Mouse (Mus musculus): Measurements from ENCODE around the gene Epx.
"Not testable (repeated sequence)": the region's sequence is repeated elsewhere in the genome, so short reads cannot be mapped to it uniquely, and the experiment has no call there.

Gene Epx

GRCm38 (mm10) chr11:87875436-87875835 is at the start of gene Epx:
TSS of gene Epx (minus strand) at chr11:87875536.
- DNase-seq (ENCODE audit: low read depth): no peak

- DNase-seq (ENCODE audit: low read depth): no peak
Observed at GRCm38 (mm10) chr11:87920966-87921365, 45.6 kb upstream of the Epx start, which contains the start of gene Olfr464. TSS of gene Olfr464 (minus strand) at chr11:87920967.

- no peak for DNase-seq (ENCODE audit: low read depth)
Observed at GRCm38 (mm10) chr11:87920301-87920700, 45.0 kb upstream of the Epx start.

GRCm38 (mm10) chr11:87916005-87916404 is 40.7 kb upstream of the Epx start:
- no peak for DNase-seq (ENCODE audit: low read depth)

- DNase-seq (ENCODE audit: low read depth): no peak
Observed at GRCm38 (mm10) chr11:87904331-87904730, 29.0 kb upstream of the Epx start.

GRCm38 (mm10) chr11:87897287-87897686 is 22.0 kb upstream of the Epx start, which contains the start of gene Olfr463:
TSS of gene Olfr463 (minus strand) at chr11:87897387.
- DNase-seq (ENCODE audit: low read depth): no peak

- no peak for DNase-seq (ENCODE audit: low read depth)
Observed at GRCm38 (mm10) chr11:87892168-87892567, 16.8 kb upstream of the Epx start, which contains the start of gene Olfr462. TSS of gene Olfr462 (minus strand) at chr11:87892268.

- DNase-seq (ENCODE audit: low read depth): no peak
Observed at GRCm38 (mm10) chr11:87884856-87885255, 9.5 kb upstream of the Epx start.

- peak; percentile 4 for DNase-seq (ENCODE audit: low read depth)
Observed at GRCm38 (mm10) chr11:87883493-87883892, 8.2 kb upstream of the Epx start.

GRCm38 (mm10) chr11:87881714-87882113 is 6.4 kb upstream of the Epx start:
- DNase-seq (ENCODE audit: low read depth): no peak

- no peak for DNase-seq (ENCODE audit: low read depth)
Observed at GRCm38 (mm10) chr11:87879826-87880225, 4.5 kb upstream of the Epx start.

- DNase-seq (ENCODE audit: low read depth): no peak
Observed at GRCm38 (mm10) chr11:87871766-87872165, 3.6 kb downstream of the Epx start.

GRCm38 (mm10) chr11:87870096-87870495 is 5.2 kb downstream of the Epx start:
- DNase-seq (ENCODE audit: low read depth): no peak

GRCm38 (mm10) chr11:87866891-87867290 is 8.4 kb downstream of the Epx start:
- DNase-seq (ENCODE audit: low read depth): not testable (repeated sequence)

GRCm38 (mm10) chr11:87862805-87863204 is 12.5 kb downstream of the Epx start:
- DNase-seq (ENCODE audit: low read depth): no peak

- no peak for DNase-seq (ENCODE audit: low read depth)
Observed at GRCm38 (mm10) chr11:87860426-87860825, 14.9 kb downstream of the Epx start.

- no peak for DNase-seq (ENCODE audit: low read depth)
Observed at GRCm38 (mm10) chr11:87859273-87859672, 16.1 kb downstream of the Epx start.

- no peak for DNase-seq (ENCODE audit: low read depth)
Observed at GRCm38 (mm10) chr11:87854550-87854949, 20.8 kb downstream of the Epx start.

GRCm38 (mm10) chr11:87853597-87853954 is 21.8 kb downstream of the Epx start:
- no peak for DNase-seq (ENCODE audit: low read depth)

GRCm38 (mm10) chr11:87852690-87853596 is 22.4 kb downstream of the Epx start, which contains the start of gene Mks1:
TSS of gene Mks1 (plus strand) at chr11:87853215.
- peak; percentile 73 for DNase-seq (ENCODE audit: low read depth)

GRCm38 (mm10) chr11:87847884-87848283 is 27.5 kb downstream of the Epx start:
- DNase-seq (ENCODE audit: low read depth): no peak

- DNase-seq (ENCODE audit: low read depth): no peak
Observed at GRCm38 (mm10) chr11:87846968-87847600, 28.3 kb downstream of the Epx start.

GRCm38 (mm10) chr11:87841436-87841835 is 33.9 kb downstream of the Epx start:
- DNase-seq (ENCODE audit: low read depth): no peak

Data from fibroblast of lung, adult 2 months (primary cell).